Mouse (Mus musculus) frontal cortex, adult 2 months (tissue): Measurements from ENCODE around the gene Tmem210. TPM values are rescaled to one million over a fixed set of nuclear protein-coding genes. Genes with fewer than 3 reads are reported as not detected.

Experiments
- DNase-seq, 2 experiments: peaks; one replicate each; pipeline ENCODE4 v3.0.0; 2022; ENCODE audit warnings: low spot score in 1 of 2; ENCODE audit errors: extremely low spot score in 1 of 2
- polyA plus RNA-seq: library from polyadenylated mRNA; depleted of rRNA; stranded (reverse); fragments of >200 nt; gene quantifications from 2 replicates; pipeline ENCODE4 v1.2.3, GENCODE M21; 2012

Gene Tmem210
- polyA plus RNA-seq, 1 experiment, result not detected

DNA sequence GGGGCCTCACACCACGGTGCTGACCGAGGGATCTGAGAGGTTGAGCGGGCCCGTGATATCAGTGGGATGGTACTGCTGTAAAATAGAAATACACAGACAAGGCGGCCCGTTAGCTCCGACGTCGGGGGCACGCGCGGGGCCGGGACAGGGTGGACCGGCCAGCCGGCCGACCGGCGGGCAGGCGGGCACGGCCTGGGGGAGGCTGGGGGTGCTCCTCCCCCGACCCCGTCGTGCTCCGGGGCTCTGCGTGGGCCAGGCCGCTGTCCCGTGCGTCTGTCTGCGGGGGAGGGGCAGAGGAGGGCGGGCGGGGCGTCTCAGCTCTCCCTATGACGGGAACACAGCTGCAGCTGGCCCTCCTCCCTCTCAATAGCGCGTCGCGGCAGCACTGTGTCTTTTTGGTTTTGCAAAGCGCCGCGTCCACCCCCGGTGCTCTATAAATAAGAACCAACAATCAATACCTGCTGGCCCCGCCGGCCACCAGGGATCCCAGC is 4.2 kb downstream of the Tmem210 start:
- peak in 1 of 2 experiments; percentile 65 for DNase-seq

DNA sequence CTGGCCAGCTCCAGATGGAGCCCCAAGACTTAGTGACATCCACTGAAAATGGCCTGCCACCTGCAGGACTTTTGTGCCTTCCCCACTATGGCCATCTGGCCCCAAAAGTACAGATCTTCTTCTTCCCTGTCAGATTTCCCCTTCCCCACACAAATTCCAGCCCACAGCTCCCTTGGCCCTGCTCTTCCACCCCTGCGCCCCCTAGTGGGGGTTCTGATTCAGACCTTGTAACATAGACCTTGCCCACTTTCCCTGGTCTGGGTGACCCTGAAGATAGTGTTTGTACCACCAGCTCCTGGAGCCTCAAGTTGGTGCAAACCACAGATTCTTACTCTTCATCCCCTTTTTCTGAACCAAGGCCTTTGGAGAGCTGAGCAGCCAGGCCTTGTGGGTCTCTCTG is 4.9 kb downstream of the Tmem210 start:
- peak in 1 of 2 experiments; percentile 81 for DNase-seq

DNA sequence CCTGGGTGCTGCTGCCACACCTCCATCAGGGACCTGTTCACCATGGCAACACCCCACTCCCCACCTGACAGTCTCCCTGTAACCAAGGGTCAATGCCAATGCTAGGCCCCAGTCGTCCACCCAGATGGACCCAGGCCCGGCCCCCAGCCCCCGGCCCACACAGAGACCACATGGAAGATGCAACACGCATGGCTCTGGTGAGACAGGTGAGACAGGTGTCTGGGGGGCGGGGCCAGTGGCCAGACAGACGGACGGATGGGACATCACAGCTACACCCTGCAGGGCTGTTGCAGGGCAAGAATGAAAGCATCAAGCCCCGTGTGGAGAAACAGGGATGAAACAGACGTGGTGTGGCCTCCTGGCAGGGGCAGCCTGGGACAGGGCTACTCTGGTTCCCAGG is 5.8 kb downstream of the Tmem210 start:
- DNase-seq, result no peak

DNA sequence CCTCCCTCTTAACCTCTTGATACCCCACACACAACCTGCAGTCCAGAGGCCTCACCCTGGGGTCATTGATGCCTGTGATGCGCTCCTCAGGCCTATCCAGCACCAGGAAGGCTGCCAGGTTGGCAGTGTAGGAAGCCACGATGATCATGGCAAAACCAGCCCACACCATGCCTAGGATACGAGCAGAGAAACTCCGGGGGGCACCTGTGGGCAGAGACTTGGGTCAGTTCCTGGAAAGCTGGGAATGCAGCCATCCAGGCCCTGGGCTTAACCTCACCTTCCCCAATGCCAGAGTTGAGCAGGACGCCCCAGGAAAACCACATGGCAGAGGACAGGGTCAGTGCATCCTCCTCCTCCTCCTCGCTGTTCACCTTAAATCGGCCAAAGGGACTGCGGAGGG is 9.1 kb downstream of the Tmem210 start:
- DNase-seq, result no peak

DNA sequence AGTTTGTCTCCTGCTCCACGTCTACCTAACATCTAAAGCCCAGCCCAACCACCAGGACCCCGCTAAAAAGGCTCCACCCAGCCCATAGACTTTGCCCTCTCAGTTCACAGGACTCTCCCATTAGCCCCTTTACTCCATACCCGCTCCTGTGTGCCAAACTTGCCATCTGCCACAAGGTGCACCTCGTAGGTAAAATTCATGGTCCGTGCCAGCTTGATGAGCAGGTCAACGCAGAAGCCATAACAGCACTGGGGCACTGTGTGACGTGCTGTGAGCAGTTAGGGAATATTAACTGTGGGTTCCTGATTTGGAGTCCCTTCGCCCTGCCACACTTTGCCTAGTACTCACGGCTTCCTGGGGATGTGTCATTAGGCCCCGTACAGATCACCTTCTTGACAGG is 10.1 kb downstream of the Tmem210 start:
- DNase-seq, result no peak

DNA sequence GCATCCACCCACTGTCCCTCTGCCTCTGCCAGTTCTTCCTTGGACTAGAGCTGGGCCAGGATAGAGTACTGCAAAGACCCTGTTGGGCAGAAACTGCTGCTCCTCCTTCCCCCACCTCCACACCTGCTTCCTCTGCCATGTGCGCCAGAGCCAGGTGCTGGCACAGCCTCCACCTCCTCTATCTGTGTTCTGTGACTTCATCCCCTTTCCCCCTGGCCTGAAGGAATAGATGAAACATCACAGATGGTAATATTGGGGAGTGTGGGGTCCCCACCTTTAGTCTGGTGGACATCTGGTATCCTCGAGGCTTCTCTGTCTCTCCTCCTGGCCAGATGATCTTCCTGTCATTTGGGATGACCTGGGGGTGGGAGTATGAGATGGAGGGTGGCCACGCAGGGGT is 15.5 kb downstream of the Tmem210 start:
- no peak for DNase-seq

DNA sequence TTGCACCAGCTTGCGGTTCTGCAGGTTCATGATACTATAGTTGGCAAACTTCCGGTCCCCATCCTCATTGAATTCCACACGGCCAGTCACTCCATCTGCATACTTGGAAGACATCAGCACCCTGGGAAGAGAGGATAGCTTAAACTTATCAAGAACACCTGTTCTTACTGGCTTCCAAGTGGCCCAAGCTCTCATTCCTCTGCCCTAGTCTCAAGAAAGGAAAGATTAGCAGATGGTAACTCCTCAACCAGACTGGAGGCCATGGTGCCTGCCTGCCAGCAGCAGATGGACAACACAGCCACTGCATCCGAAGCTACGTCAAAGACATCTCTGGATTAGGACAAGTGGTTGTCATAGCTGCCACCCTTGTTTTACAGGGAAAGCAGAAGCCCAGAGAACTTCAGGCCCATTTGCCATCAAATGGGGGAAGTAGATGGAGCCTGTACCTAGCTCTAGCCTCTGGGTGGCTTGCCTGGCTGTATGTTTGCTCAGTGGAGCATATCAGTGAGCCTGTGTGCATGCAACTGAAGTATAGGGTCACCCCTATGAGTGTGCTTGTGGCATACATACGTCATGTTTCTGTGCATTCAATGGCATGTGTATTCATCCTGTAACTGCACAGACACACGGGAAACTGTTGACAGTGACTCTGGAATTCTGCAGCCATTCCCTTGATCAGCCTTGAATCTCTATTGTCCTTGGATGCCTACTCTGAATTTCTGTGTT is 16.1 kb downstream of the Tmem210 start:
- no peak for DNase-seq

DNA sequence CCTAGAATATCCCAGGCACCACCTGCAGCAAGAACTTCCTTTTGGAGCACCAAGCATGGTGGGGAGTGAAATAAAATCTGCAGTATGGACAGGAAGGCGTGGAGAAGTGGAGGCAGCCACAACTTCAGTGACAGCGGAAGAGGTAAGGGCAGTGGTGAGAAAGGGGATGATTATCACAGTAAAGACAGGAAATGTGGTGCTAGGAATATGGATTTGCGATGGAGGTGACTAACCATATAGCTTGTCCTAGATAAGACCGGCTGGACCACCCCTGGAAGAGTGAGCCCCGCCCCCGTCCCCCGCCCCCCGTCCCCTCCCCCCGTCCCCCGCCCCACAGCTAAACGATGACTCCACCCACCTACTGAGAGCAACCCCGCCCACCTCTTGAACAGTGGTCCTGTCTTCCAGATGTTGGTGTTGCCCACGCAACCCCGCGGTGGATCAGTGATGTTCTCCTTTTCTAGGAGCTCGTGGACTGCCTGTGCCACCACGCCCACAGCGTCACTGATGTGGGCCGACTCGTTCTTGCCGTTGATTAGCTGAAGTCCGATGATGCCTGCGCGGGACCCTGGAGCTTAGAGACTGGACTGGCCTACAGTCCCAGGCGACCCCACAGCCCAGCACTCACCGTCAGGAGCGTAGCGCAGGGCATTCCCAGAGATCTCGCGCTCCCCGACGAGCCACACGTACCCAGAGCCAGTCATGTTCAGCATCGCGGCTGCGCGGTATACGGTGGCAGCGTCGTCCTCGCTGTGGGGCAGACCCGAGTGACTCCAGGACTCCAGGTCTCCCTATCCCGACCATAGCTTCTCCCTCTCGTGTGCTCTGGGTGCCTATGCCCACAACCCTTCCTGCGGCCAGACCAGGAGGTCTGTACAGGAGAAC is 17.0 kb downstream of the Tmem210 start:
- DNase-seq, result peak in 1 of 2 experiments; percentile 64

DNA sequence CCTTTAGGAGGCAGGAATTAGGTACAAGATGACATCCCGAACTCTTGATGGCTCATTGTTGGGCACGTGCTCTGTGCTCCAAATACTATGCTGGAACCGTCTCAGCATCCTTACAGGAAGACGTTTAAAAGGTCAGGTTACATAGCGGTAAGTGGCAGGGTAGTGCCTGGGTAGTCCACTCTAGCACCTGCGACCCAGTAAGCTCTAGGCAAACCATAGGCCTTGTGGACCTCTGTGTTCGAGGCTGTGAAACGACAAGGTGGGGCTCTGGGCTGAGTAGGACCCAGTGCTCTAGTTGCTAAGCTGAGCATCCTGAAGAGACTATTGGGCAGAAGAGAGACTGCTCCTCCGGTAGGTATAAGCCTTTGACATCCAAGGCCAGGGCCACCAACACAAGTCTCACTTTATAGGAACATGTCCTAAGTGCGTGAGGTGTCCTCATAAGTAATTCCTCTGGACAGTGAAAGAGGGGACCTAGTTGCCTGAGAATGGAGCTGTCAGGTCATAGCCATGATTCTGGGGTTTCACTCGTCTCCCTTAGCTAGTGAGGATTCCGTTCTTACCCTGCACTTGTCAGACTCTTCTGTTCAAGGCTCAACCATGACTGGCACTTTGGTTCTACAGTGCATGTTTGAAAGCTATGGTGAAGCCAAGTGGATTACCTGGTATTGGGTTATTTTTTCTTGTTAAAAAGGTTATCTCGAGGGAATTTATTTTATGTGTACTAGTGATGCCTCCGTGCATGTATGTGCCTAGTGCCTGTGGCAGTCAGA is 17.8 kb downstream of the Tmem210 start:
- DNase-seq, result no peak

DNA sequence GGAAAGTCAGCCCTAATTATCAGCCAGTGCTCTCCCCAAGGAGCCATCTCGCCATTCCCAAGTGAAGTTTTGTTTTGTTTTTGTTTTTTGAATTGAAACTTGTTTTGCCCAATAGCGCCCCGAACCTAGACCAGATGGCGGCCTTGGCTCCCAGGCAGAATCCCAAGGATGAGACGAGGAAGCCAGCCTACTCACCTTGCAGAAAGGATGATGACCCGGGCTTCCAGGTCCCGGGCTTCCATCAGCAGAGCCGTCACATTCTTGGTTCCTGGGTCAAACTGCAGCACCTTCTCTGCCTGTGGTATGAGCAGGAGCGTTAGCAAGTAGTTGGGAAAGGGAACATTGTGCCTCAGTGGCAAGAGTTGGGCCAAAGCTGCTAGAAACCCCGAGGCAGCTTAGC is 22.2 kb downstream of the Tmem210 start:
- no peak for DNase-seq

DNA sequence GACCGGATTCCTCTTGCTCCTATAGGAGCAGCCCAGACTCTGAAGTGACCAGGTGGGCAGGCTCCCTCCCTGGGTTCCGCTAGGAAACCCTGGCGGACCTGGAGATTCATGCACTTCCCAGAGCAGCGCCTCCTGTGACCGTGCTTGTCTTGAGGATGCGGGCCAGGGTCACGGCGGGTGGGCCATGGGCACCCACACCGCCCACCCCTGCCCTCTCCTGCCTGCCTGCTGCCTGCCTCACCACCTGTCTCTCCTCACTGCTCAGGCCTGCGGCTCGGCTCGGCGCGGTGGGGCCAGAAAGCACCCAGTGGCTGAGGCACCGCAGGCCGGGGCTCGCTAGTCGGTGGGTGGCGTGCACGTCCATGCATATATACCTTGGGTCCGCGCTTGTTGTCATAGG is 23.0 kb downstream of the Tmem210 start:
- DNase-seq, result no peak

DNA sequence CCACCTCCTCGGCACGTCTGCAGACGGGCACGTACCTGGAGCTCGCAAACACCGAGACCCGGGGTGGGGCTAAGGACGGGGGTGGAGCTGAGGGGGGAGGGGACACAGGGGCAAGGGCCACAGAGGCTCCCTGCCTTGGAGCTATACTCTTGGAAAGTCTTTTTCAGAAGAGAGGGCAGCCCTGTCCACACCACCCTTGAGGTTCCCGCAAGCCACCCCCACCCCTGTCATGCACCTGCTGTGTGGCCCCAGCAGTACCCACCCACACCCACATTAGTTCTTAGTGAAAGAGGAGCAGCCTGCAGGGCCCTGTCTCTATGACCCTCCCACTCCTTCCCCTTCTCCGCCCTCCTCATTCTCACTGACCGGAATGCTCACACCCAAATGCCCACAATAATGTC is 23.5 kb downstream of the Tmem210 start:
- DNase-seq, result no peak

DNA sequence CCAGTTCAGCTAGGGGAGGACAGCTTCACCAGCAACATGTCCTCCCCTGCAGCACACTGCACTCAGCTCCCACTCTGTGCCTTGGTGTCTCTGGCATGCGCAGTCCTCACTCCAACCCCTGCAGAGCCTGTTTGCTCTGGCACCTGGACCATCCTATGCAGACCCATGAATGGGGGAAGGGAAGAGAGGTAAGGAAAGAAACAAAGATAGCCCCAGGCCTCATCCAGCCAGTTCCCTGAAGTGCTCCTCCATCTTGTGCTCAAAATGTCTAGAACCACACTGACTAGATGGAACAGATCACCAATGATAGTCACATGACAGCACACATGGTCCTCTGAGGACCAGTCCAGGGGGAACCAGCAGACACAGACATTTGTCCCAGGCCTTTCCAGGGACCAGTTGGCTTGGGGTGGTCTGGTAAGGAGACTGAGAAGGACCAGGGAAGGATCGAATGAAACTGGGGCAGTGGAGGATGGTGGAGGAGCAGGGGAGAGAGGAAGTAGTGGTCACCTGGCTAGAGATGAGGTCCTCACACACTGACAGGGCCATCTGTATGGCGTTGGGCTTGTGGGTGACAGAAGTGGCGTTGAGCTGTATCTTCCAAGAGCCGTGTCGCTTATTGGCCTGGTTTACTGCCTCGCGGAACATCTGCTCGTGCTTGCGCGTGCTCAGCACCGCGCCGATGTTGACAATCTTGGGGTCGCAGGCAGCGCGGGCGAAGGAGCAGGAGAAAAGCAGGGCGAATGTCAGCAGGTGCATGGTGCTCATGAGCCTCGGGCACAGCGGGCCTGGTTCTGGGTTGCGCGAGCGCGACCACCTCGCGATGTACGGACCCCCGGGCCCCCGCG is 30.4 kb downstream of the Tmem210 start:
- peak in 1 of 2 experiments; percentile 75 for DNase-seq

DNA sequence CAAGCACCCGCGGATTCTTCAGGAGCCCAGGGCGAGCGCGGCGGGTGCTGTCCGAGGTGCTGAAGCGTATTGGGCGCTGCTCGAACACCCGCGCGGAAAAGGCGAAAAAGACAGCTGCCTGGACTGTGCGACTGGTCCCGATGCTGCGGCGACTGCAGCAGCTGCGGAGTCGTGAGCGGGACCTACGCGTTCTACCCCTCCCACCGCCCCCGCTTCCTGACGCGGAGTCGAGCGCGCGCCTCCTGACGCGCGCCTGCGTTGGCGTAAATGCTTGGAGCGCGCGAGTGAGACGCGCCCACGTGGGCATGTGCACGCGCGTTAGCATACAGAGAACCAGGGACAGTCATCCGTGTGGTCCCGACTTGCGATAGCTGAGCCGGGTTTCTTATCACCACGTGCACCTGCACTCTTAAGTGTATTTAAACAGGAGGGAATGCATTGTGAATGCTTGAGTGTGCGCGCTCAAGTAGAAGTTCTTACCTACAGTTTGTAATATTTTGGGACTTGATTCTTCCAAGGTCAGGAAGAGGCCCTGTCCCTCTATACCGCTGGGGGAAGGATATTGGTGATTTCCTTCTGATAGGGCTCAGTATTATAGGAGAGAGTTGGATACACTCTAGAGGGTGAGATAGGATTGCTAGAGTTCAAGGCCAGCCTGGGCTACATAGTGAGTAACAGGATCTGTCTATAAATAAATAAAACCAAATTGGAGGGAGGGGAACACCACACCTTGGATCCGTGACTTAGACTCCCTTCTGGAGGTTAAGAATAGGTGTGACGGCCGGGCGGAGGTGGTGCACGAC is 31.2 kb downstream of the Tmem210 start, which contains the start of gene Grin1:
Gene Grin1, minus strand, starts transcription at position 217 of the 803 bp plus-strand sequence.
- peak; percentile 85 to 93 for DNase-seq

DNA sequence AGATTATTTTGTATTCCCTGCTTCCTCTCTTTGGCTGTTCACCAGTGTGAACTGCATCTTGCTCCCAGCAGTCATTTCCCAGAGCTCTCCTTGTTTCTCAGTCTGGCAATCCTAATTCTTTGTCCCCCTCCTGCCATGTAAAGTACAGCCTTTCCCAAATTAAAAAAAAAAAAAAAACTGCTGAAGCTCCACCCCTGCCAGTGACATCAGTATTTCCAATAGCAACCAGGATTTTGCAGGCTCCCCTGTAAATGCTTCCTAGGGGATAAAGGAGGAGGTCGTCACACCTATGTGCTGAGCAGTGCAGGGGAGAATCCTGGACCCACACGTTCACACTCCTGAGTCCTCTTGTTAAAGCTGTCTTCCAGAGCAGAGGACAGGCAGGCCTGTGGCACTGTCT is 32.1 kb downstream of the Tmem210 start:
- DNase-seq, result no peak

DNA sequence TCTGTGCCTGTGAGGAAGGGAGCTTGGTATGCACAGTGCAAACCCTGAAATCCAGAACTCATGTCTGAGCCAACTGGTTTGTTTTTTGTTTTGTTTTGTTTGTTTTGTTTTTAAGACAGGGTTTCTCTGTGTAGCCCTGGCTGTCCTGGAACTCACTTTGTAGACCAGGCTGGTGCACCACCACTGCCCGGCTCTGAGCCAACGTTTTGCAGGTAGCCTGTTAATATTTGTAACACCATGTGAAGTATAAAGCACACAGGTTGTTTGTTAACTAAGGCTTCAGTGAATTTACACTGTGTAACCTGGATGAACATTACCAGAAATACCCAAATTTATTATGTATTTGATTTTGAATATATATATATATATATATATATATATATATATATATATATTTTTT is 38.1 kb downstream of the Tmem210 start:
- DNase-seq, result no peak

DNA sequence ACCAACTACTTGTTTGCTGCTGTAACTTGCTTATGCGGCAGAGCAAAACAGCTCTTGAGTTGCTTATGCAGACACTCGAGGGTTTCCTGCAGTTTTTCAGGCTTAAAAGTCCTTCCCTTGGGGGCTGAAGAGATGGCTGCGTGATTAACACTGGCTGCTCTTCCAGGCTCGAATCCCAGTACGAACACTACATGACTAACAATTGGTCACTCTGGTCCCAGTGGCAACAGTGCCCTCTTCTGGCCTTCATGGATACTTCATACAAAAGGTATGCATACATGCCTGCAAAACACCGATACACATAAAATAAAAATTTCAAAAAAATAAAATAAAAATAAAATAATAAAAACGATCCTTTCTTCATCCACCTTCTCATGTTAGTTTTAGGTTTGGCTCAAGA is 40.5 kb downstream of the Tmem210 start:
- DNase-seq, result peak in 1 of 2 experiments; percentile 64

DNA sequence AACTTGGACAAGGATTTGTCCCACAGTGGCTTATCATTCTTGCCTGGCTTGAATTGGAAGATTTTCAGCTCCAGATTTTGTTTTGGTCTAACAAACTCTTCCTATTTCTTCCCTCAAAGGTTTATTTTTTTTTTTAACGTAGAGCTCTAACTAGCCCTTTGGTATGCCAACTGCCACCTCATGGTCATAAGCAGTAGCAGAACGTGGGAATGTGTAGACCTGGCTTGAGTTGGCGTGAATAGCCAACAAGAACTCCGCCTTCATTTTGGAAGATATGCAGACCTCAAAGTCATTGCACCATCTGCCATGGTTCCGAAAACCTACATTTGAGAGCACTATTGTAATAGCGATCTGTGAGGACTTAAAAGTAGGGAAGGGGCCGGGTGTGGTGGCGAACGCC is 43.5 kb downstream of the Tmem210 start:
- DNase-seq, result no peak
